Mouse (Mus musculus) liver, embryonic 11.5 days (tissue): ENCODE measurements around the gene Scamp3. TPM values are rescaled to one million over a fixed set of nuclear protein-coding genes. Genes with fewer than 3 reads are reported as not detected.
A peak's percentile ranks its signal among the peaks of the same experiment; 100 is the strongest.

Experiments
- ATAC-seq: fragments of 200-750 bp; cut with Nextera tagmentation; replicated peaks from 2 replicates; pipeline ENCODE4 v1.8.0; 2017; ENCODE audit warnings: moderate number of reproducible peaks, mild to moderate bottlenecking, moderate TSS enrichment, moderate library complexity; ENCODE audit not compliant: low FRiP score
- DNase-seq: peaks from one replicate; pipeline ENCODE4 v3.0.0-alpha.2; 2017; ENCODE audit warnings: low spot score
- H3K27ac ChIP-seq: fragments of 300-500 bp; sonication (generic); 2 replicates; pipeline ENCODE4 v1.5.1; 2014; ENCODE audit warnings: mild to moderate bottlenecking, low read depth, low read length, control low read depth
- H3K27me3 ChIP-seq: fragments of 300-500 bp; sonication (generic); replicated peaks from 2 replicates; pipeline ENCODE4 v1.6.1; 2014; ENCODE audit warnings: low read length, mixed read lengths; ENCODE audit not compliant: control insufficient read depth, insufficient read depth
- H3K36me3 ChIP-seq: fragments of 300-500 bp; sonication (generic); 2 replicates; pipeline ENCODE4 v1.6.1; 2014; ENCODE audit warnings: mild to moderate bottlenecking, low read length, moderate library complexity, mixed read lengths; ENCODE audit not compliant: control insufficient read depth, insufficient read depth
- H3K4me1 ChIP-seq: fragments of 300-500 bp; sonication (generic); replicated peaks from 2 replicates; pipeline ENCODE4 v1.6.1; 2014; ENCODE audit warnings: low read length, mixed read lengths; ENCODE audit not compliant: control insufficient read depth, insufficient read depth
- H3K4me2 ChIP-seq: fragments of 300-500 bp; sonication (generic); 2 replicates; pipeline ENCODE4 v1.6.1; 2014; ENCODE audit warnings: mild to moderate bottlenecking, control low read depth, moderate library complexity
- H3K4me3 ChIP-seq: fragments of 300-500 bp; sonication (generic); 2 replicates; pipeline ENCODE4 v1.5.1; 2014; ENCODE audit warnings: low read depth, low read length, control low read depth
- H3K9ac ChIP-seq: fragments of 300-500 bp; sonication (generic); 2 replicates; pipeline ENCODE4 v1.6.1; 2014; ENCODE audit warnings: low read depth, low read length, control low read depth
- H3K9me3 ChIP-seq: fragments of 300-500 bp; sonication (generic); 2 replicates; pipeline ENCODE4 v1.6.1; 2016; ENCODE audit warnings: low read length, inconsistent platforms, mixed read lengths; ENCODE audit not compliant: control insufficient read depth
- WGBS: fragments of 180-500 bp; shearing (Covaris S2); extraction: QIAGEN DNeasy Blood & Tissue Kit; methylation state at CpG from one replicate; pipeline ENCODE4 v1.1.7; 2014; 5-methylcytosine and 5-hydroxymethylcytosine counted together
- polyA plus RNA-seq: library from polyadenylated mRNA; unstranded; fragments of >200 nt; fragmentation: Nextera tagmentation; extraction: Ambion mirVana; gene quantifications from 2 replicates; pipeline ENCODE4 v1.2.1, GENCODE M21; 2014

The Scamp3 gene
- polyA plus RNA-seq, 1 experiment from 2014 or later, result 110 TPM

GRCm38 (mm10) chr3:89183058-89183958 is 6.0 kb downstream of the Scamp3 start, which contains the start of gene Fam189b:
TSS of gene Fam189b (plus strand) at chr3:89183143.
- 19% methylated on average over 39 of the region's 39 CpGs for WGBS
- H3K27me3 ChIP-seq, result no peaks in the 10 kb centered on the region
- H3K4me1 ChIP-seq, result peaks cover 41% of the 10 kb centered on the region

GRCm38 (mm10) chr3:89183959-89184315 is 6.7 kb downstream of the Scamp3 start:
- DNase-seq, result no peak
- peak overlapping the region; percentile 73 for H3K9ac ChIP-seq

More at GRCm38 (mm10) chr3:89183058-89183958, 6.0 kb downstream of the Scamp3 start, which contains the start of gene Fam189b:
- ATAC-seq, result peak; percentile 93
- Histone ChIP-seq H3K27ac (peak within 1 kb of the TSS; percentile 60), H3K9me3 (no peaks in the 10 kb centered on the region), H3K36me3 (peaks cover 31% of the 10 kb centered on the region), H3K9ac (peak within 1 kb of the TSS; percentile 73), H3K4me2 (peak within 1 kb of the TSS; percentile 97), H3K4me3 (peak within 1 kb of the TSS; percentile 58)
- DNase-seq, result peak; percentile 85

GRCm38 (mm10) chr3:89187197-89187596 is 9.9 kb downstream of the Scamp3 start:
- no peaks in the 10 kb centered on the region for H3K9me3 ChIP-seq
- whole genome bisulfite sequencing, result 47% methylated on average over 23 of the region's 23 CpGs
- no peak overlapping the region for H3K4me3 ChIP-seq
- H3K36me3 ChIP-seq, result peaks cover 1% of the 10 kb centered on the region; the same call in 1 of the 2 replicates
- no peaks in the 10 kb centered on the region for H3K27me3 ChIP-seq
- H3K4me1 ChIP-seq, result peaks cover 32% of the 10 kb centered on the region
- ATAC-seq (no peak), DNase-seq (no peak)
- peak overlapping the region; percentile 19; the same call in 1 of the 2 replicates for H3K4me2 ChIP-seq
- no peak overlapping the region for H3K27ac ChIP-seq
- 0 out of 2 replicates have a peak overlapping the region, but pooled peaks have one; percentile 9 for H3K9ac ChIP-seq

More at GRCm38 (mm10) chr3:89183959-89184315, 6.7 kb downstream of the Scamp3 start:
- Histone ChIP-seq H3K27me3 (no peaks in the 10 kb centered on the region), H3K4me3 (peak overlapping the region; percentile 58), H3K27ac (no peak overlapping the region), H3K4me1 (peaks cover 35% of the 10 kb centered on the region), H3K9me3 (no peaks in the 10 kb centered on the region), H3K4me2 (peak overlapping the region; percentile 97), H3K36me3 (peaks cover 31% of the 10 kb centered on the region)
- no peak for ATAC-seq
- 78% methylated on average over 6 of the region's 6 CpGs for WGBS

- H3K27me3 ChIP-seq, result no peaks in the 10 kb centered on the region
- DNase-seq, result no peak
- H3K4me3 ChIP-seq, result no peak overlapping the region
- no peaks in the 10 kb centered on the region for H3K9me3 ChIP-seq
- H3K36me3 ChIP-seq, result no peaks in the 10 kb centered on the region
- H3K4me1 ChIP-seq, result peaks cover 26% of the 10 kb centered on the region
- 64% methylated on average over 18 of the region's 18 CpGs for WGBS
- no peak for ATAC-seq
- H3K9ac ChIP-seq, result 0 out of 2 replicates have a peak overlapping the region, but pooled peaks have one; percentile 9
- H3K4me2 ChIP-seq, result 0 out of 2 replicates have a peak overlapping the region, but pooled peaks have one; percentile 19
- H3K27ac ChIP-seq, result no peak overlapping the region
Observed at GRCm38 (mm10) chr3:89187690-89188477, 10.6 kb downstream of the Scamp3 start.

DNA sequence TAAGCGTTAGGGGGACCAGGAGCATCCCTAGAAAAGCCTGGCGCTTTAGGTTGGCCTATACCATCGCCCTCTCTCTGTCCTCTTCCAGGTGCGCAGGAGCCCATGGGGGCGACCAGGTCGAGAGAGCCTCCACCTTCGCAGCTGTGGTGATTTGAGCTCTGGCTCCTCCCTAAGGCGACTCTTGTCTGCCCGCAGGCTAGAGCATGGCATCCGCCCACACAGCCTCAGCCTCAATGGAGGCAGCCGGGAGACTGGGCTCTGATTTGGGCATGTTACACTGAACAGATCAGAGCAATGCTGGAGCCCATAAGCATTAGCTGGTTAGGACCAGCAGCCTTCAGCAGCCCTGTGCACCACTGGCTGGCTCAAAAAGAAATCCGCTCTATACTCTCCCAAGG is 11.2 kb downstream of the Scamp3 start:
- Histone ChIP-seq H3K9me3 (no peaks in the 10 kb centered on the region), H3K27ac (no peak overlapping the region), H3K27me3 (no peaks in the 10 kb centered on the region), H3K4me1 (peaks cover 22% of the 10 kb centered on the region), H3K4me2 (no peak overlapping the region), H3K36me3 (no peaks in the 10 kb centered on the region), H3K4me3 (no peak overlapping the region), H3K9ac (no peak overlapping the region)
- DNase-seq (no peak), ATAC-seq (no peak)
- WGBS, result 78% methylated on average over 12 of the region's 12 CpGs

- no peak overlapping the region for H3K4me3 ChIP-seq
- H3K27me3 ChIP-seq, result no peaks in the 10 kb centered on the region
- 43% methylated on average over 8 of the region's 8 CpGs for WGBS
- H3K4me2 ChIP-seq, result no peak overlapping the region
- no peak overlapping the region for H3K27ac ChIP-seq
- peaks cover 9% of the 10 kb centered on the region for H3K4me1 ChIP-seq
- no peaks in the 10 kb centered on the region for H3K36me3 ChIP-seq
- H3K9me3 ChIP-seq, result no peaks in the 10 kb centered on the region
- no peak overlapping the region for H3K9ac ChIP-seq
- no peak for DNase-seq
- no peak for ATAC-seq
Observed at GRCm38 (mm10) chr3:89190436-89190835, 13.2 kb downstream of the Scamp3 start.

- Histone ChIP-seq H3K27me3 (no peaks in the 10 kb centered on the region), H3K4me3 (no peak overlapping the region), H3K27ac (no peak overlapping the region), H3K4me1 (peaks cover 9% of the 10 kb centered on the region), H3K36me3 (no peaks in the 10 kb centered on the region), H3K4me2 (no peak overlapping the region), H3K9me3 (no peaks in the 10 kb centered on the region), H3K9ac (no peak overlapping the region)
- DNase-seq (no peak), ATAC-seq (no peak)
- WGBS, result 83% methylated on average over 1 of the region's 1 CpGs
Observed at GRCm38 (mm10) chr3:89193351-89193750, 16.1 kb downstream of the Scamp3 start.

DNA sequence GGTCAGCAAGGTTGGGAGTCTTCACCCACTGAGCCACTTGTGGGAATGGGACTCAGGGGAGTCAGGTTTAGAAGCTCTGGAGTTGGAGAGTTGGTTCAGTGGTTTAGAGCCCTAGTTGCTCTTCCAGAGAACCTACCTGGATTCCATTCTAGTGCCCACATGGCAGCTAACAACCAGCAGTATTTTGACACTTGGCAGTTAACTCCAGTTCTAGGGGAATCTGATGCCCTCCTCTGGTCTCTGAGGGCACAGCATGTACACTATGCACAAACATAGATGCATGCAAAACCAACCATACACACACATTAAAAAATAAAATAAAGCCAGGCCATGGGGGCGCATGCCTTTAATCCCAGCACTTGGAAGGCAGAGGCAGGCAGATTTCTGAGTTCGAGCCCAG is 16.6 kb downstream of the Scamp3 start:
- no peak overlapping the region for H3K4me2 ChIP-seq
- H3K4me1 ChIP-seq, result peaks cover 9% of the 10 kb centered on the region
- H3K9ac ChIP-seq, result no peak overlapping the region
- no peak overlapping the region for H3K4me3 ChIP-seq
- no peaks in the 10 kb centered on the region for H3K9me3 ChIP-seq
- DNase-seq (no peak), ATAC-seq (no peak)
- 85% methylated on average over 2 of the region's 2 CpGs for WGBS
- no peaks in the 10 kb centered on the region for H3K36me3 ChIP-seq
- no peak overlapping the region for H3K27ac ChIP-seq
- H3K27me3 ChIP-seq, result no peaks in the 10 kb centered on the region; the same call in 1 of the 2 replicates
